Comparison of ENCODE assay signal across 28 mouse cellular contexts in the genomic region with DNA sequence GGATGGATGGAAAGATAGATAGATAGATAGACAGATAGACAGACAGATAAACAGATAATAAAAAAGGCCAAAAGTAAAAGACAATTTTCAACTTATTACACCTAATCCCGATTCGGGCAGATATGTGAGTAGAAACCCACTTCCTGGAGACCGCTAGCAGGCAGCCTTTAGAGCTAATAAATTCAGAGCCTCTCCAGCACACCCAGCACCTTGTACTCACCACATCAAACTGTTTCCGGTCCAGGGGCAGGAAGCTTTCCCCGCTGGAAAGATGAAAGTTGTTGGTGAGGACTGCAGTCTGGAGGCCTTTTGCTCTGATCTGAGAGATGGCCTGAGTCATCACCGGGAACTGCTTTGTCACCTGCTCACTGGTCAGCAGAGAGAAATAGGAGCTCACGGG. TPM values are rescaled to one million over a fixed set of nuclear protein-coding genes. Genes with fewer than 3 reads are reported as not detected.
DNase-seq lines count a peak whose midpoint lies in the region; ATAC-seq lines count a peak whose summit lies in the region.
"Had no signal": no experiment of that assay in that cellular context is flagged by ENCODE, and none has a peak within 500 bp of the region (broad histone marks: within the 10 kb centered on the region; RNA-seq: fewer than 3 reads in every experiment).

No protein-coding gene starts in this region.

- peak; percentile 37 for DNase-seq in adrenal gland, postnatal 14 days
- DNase-seq in adrenal gland, adult 8-10 months: no peak
- DNase-seq in heart, postnatal 36 days: no peak
- DNase-seq: cerebellum, adult 18-20 months; cerebellum, postnatal 10 days; gastrocnemius, postnatal 10 days; heart, postnatal 14 days; kidney, adult 11 months; kidney, postnatal 36 days; liver; lung, adult 2 months; lung, postnatal 10 days; right cerebral cortex, postnatal 4 days; thymus, adult 2 months; thymus, postnatal 36 days had no signal

- WGBS in midbrain, embryonic 16.5 days: 91% methylated on average over 7 of the region's 7 CpGs

- intact Hi-C loops in heart, postnatal 36 days (cut with DNase I): no loop called here

- H3K9ac ChIP-seq in midbrain, embryonic 16.5 days (ENCODE audit: low read depth, low read length): no peak overlapping the region
- H3K9ac ChIP-seq: forebrain, embryonic 12.5 days; kidney, embryonic 15.5 days; liver, embryonic 14.5 days; midbrain, embryonic 15.5 days; neural tube, embryonic 12.5 days had no signal

- peaks cover 58% of the 10 kb centered on the region for H3K36me3 ChIP-seq in megakaryocyte, embryonic 14.5 days (replicated peaks; ENCODE audit: low read length)
- no peaks in the 10 kb centered on the region for H3K36me3 ChIP-seq in midbrain, embryonic 16.5 days (ENCODE audit: control insufficient read depth, insufficient read depth, low read length)
- H3K36me3 ChIP-seq: forebrain, embryonic 12.5 days; kidney, embryonic 15.5 days; midbrain, embryonic 10.5 days; midbrain, embryonic 15.5 days; neural tube, embryonic 12.5 days had no signal

- H3K27ac ChIP-seq in midbrain, embryonic 16.5 days (ENCODE audit: low read length): no peak overlapping the region
- H3K27ac ChIP-seq: forebrain, embryonic 12.5 days; kidney, embryonic 15.5 days; layer of hippocampus, adult 2 months; liver, embryonic 14.5 days; macrophage; midbrain, embryonic 10.5 days; midbrain, embryonic 15.5 days; neural tube, embryonic 12.5 days had no signal

- ATAC-seq in megakaryocyte, adult 5-6 weeks (ENCODE audit: poor library complexity, severe bottlenecking): no peak
- peak; percentile 76 for ATAC-seq in inflammation-experienced regulatory T-cells, adult 6 months
- ATAC-seq in midbrain, embryonic 16.5 days: no peak
- ATAC-seq: midbrain, embryonic 15.5 days had no signal

- peaks cover 20% of the 10 kb centered on the region for H3K4me1 ChIP-seq in megakaryocyte, embryonic 14.5 days
- no peaks in the 10 kb centered on the region for H3K4me1 ChIP-seq in midbrain, embryonic 16.5 days (ENCODE audit: control insufficient read depth, insufficient read depth, low read length)
- H3K4me1 ChIP-seq: forebrain, embryonic 12.5 days; kidney, embryonic 15.5 days; midbrain, embryonic 10.5 days; midbrain, embryonic 15.5 days; neural tube, embryonic 12.5 days had no signal

- peak overlapping the region; percentile 62 for H3K4me3 ChIP-seq in megakaryocyte, embryonic 14.5 days (replicated peaks)
- no peak overlapping the region for H3K4me3 ChIP-seq in midbrain, embryonic 16.5 days (ENCODE audit: low read depth, low read length)
- H3K4me3 ChIP-seq: forebrain, embryonic 12.5 days; kidney, embryonic 15.5 days; layer of hippocampus, adult 2 months; midbrain, embryonic 10.5 days; midbrain, embryonic 15.5 days; neural tube, embryonic 12.5 days had no signal

- no peaks in the 10 kb centered on the region for H3K27me3 ChIP-seq in megakaryocyte, embryonic 14.5 days (replicated peaks)
- H3K27me3 ChIP-seq in midbrain, embryonic 16.5 days (ENCODE audit: control insufficient read depth, insufficient read depth, low read depth, low read length): no peaks in the 10 kb centered on the region
- H3K27me3 ChIP-seq: CH12.LX; forebrain, embryonic 12.5 days; kidney, embryonic 15.5 days; midbrain, embryonic 15.5 days; neural tube, embryonic 12.5 days had no signal

- no peak overlapping the region for H3K4me2 ChIP-seq in midbrain, embryonic 16.5 days (ENCODE audit: low read length)
- H3K4me2 ChIP-seq: forebrain, embryonic 12.5 days; kidney, embryonic 15.5 days; midbrain, embryonic 15.5 days; neural tube, embryonic 12.5 days had no signal

- no peaks in the 10 kb centered on the region for H3K9me3 ChIP-seq in megakaryocyte, embryonic 14.5 days
- no peaks in the 10 kb centered on the region for H3K9me3 ChIP-seq in midbrain, embryonic 16.5 days (replicated peaks; ENCODE audit: control insufficient read depth, low read length, poor library complexity, severe bottlenecking)
- H3K9me3 ChIP-seq: forebrain, embryonic 12.5 days; kidney, embryonic 15.5 days; midbrain, embryonic 10.5 days; midbrain, embryonic 15.5 days; neural tube, embryonic 12.5 days had no signal

RNA-seq across cellular contexts. Expression of a gene that starts 11.2 kb away (rescaled TPM):
- 36.5 and 41.1 TPM in 2 replicates for total RNA-seq in adrenal gland, postnatal 14 days (2021)
- 10 to 100 TPM; 24.7 to 29.8 (median 28.3) TPM for total RNA-seq in adrenal gland, adult 8-10 months (2022)
- polyA plus RNA-seq in megakaryocyte, embryonic 14.5 days (2012; ENCODE audit: insufficient read depth, low replicate concordance): 3.4 TPM in 1 of 2 replicates, not detected in the other
- 0.46 and 0.60 TPM in 2 replicates for total RNA-seq in megakaryocyte, adult 5-6 weeks (2015)
- total RNA-seq in megakaryocyte, adult 5-6 weeks (2017): 0.69 and 1.4 TPM in 2 replicates
- polyA plus RNA-seq in inflammation-experienced regulatory T-cells, adult 6 months (2017; shearing (Covaris generic)): 1 to 10 TPM in 2 of 3 experiments, under 1 TPM in 1; 0.93 to 5.7 (median 5.6) TPM
- 1.7 and 2.1 TPM in 2 replicates for polyA plus RNA-seq in midbrain, embryonic 16.5 days (2015; fragmentation: Nextera tagmentation; extraction: Ambion mirVana)
- 10 to 100 TPM; 19.8 to 23.8 TPM for total RNA-seq in heart, postnatal 36 days (2021)

RNA-seq across cellular contexts. Expression of a gene that starts 11.2 kb away (rescaled TPM):
- 55.0 and 57.1 TPM in 2 replicates for total RNA-seq in adrenal gland, postnatal 14 days (2021)
- total RNA-seq in adrenal gland, adult 8-10 months (2022): 10 to 100 TPM; 50.2 to 66.2 (median 58.5) TPM
- polyA plus RNA-seq in megakaryocyte, embryonic 14.5 days (2012; ENCODE audit: insufficient read depth, low replicate concordance): 9.6 and 10.7 TPM in 2 replicates
- 22.7 and 25.6 TPM in 2 replicates for total RNA-seq in megakaryocyte, adult 5-6 weeks (2015)
- total RNA-seq in megakaryocyte, adult 5-6 weeks (2017): 53.5 and 71.5 TPM in 2 replicates
- 10 to 100 TPM in 2 of 3 experiments, 1 to 10 TPM in 1; 9.6 to 14.4 (median 13.5) TPM for polyA plus RNA-seq in inflammation-experienced regulatory T-cells, adult 6 months (2017; shearing (Covaris generic))
- 43.3 and 44.5 TPM in 2 replicates for polyA plus RNA-seq in midbrain, embryonic 16.5 days (2015; fragmentation: Nextera tagmentation; extraction: Ambion mirVana)
- total RNA-seq in heart, postnatal 36 days (2021): 10 to 100 TPM; 29.8 to 31.9 TPM

RNA-seq across cellular contexts. Expression of a gene that starts 30.4 kb away (rescaled TPM):
- total RNA-seq in adrenal gland, postnatal 14 days (2021): 25.1 and 29.1 TPM in 2 replicates
- 10 to 100 TPM; 20.1 to 26.0 (median 22.8) TPM for total RNA-seq in adrenal gland, adult 8-10 months (2022)
- polyA plus RNA-seq in megakaryocyte, embryonic 14.5 days (2012; ENCODE audit: insufficient read depth, low replicate concordance): 2.2 and 2.6 TPM in 2 replicates
- 1.1 and 5.4 TPM in 2 replicates for total RNA-seq in megakaryocyte, adult 5-6 weeks (2015)
- 2.1 and 5.5 TPM in 2 replicates for total RNA-seq in megakaryocyte, adult 5-6 weeks (2017)
- polyA plus RNA-seq in inflammation-experienced regulatory T-cells, adult 6 months (2017; shearing (Covaris generic)): 1 to 10 TPM; 1.3 to 3.3 (median 1.7) TPM
- 1.4 and 1.9 TPM in 2 replicates for polyA plus RNA-seq in midbrain, embryonic 16.5 days (2015; fragmentation: Nextera tagmentation; extraction: Ambion mirVana)
- 10 to 100 TPM; 64.8 to 73.6 TPM for total RNA-seq in heart, postnatal 36 days (2021)

RNA-seq across cellular contexts. Expression of a gene that starts 55.5 kb away (rescaled TPM):
- total RNA-seq in adrenal gland, postnatal 14 days (2021): 1,038 and 1,196 TPM in 2 replicates
- 1,000 to 10,000 TPM in 2 of 4 experiments, 100 to 1,000 TPM in 2; 881 to 2,723 (median 1,517) TPM for total RNA-seq in adrenal gland, adult 8-10 months (2022)
- polyA plus RNA-seq in megakaryocyte, embryonic 14.5 days (2012; ENCODE audit: insufficient read depth, low replicate concordance): 768 and 846 TPM in 2 replicates
- 137 and 142 TPM in 2 replicates for total RNA-seq in megakaryocyte, adult 5-6 weeks (2015)
- 505 and 509 TPM in 2 replicates for total RNA-seq in megakaryocyte, adult 5-6 weeks (2017)
- 10 to 100 TPM in 1 of 3 experiments, 1 to 10 TPM in 2; 4.5 to 11.7 (median 6.0) TPM for polyA plus RNA-seq in inflammation-experienced regulatory T-cells, adult 6 months (2017; shearing (Covaris generic))
- polyA plus RNA-seq in midbrain, embryonic 16.5 days (2015; fragmentation: Nextera tagmentation; extraction: Ambion mirVana): 129 and 141 TPM in 2 replicates
- 100 to 1,000 TPM; 263 to 319 TPM for total RNA-seq in heart, postnatal 36 days (2021)

Comparison
In these comparisons a context has a peak if more than half of its experiments do, and no peak if none do; other contexts are left out.
1. RNA of a gene that starts 11.2 kb away (total RNA-seq): 36.5 to 41.1 TPM in adrenal gland, postnatal 14 days, 24.7 to 29.8 TPM in adrenal gland, adult 8-10 months and 19.8 to 23.8 TPM in heart, postnatal 36 days; 0.46 to 1.4 TPM in megakaryocyte, adult 5-6 weeks; every median in the first group is over 4 times any median in the second.